Mouse (Mus musculus): ENCODE data around the gene Irx4. TPM values are rescaled to one million over a fixed set of nuclear protein-coding genes. Genes with fewer than 3 reads are reported as not detected.
A peak's percentile ranks its signal among the peaks of the same experiment; 100 is the strongest.

Irx4 gene
- polyA plus RNA-seq, 2 experiments: 7.4 to 8.9 TPM

GRCm38 (mm10) chr13:73246961-73247360 is 13.3 kb upstream of the Irx4 start:
- WGBS: 92% methylated on average over 4 of the region's 4 CpGs
- TF ChIP-seq POLR2A (IDR thresholded peaks at IDR 0.05; ENCODE audit: borderline replicate concordance, extremely low read depth, insufficient read depth, insufficient read length): no peak
- DNase-seq (ENCODE audit: low spot score): no peak

GRCm38 (mm10) chr13:73251222-73251621 is 9.1 kb upstream of the Irx4 start:
- Histone ChIP-seq H3K9me3 (ENCODE audit: control insufficient read depth, low read length) (no peaks in the 10 kb centered on the region), H3K27ac (replicated peaks; ENCODE audit: low read depth, low read length) (no peak overlapping the region), H3K4me2 (replicated peaks; ENCODE audit: low read depth, low read length, severe bottlenecking) (no peak overlapping the region), H3K27me3 (ENCODE audit: control insufficient read depth, insufficient read depth, low read length) (peaks cover 2% of the 10 kb centered on the region; the same call in 1 of the 2 replicates), H3K4me1 (ENCODE audit: control insufficient read depth, insufficient read depth, low read length) (no peaks in the 10 kb centered on the region), H3K9ac (ENCODE audit: low read depth, low read length, severe bottlenecking) (no peak overlapping the region), H3K4me3 (replicated peaks; ENCODE audit: low read length) (no peak overlapping the region), H3K36me3 (ENCODE audit: control insufficient read depth, insufficient read depth, low read length) (no peaks in the 10 kb centered on the region)
- WGBS: 32% methylated on average over 7 of the region's 7 CpGs
- ATAC-seq (ENCODE audit: low FRiP score, low read depth) (no peak), DNase-seq (ENCODE audit: low spot score) (no peak)
- no peak for TF ChIP-seq POLR2A (IDR thresholded peaks at IDR 0.05; ENCODE audit: borderline replicate concordance, extremely low read depth, insufficient read depth, insufficient read length)

More at GRCm38 (mm10) chr13:73246961-73247360, 13.3 kb upstream of the Irx4 start:
- no peaks in the 10 kb centered on the region for H3K36me3 ChIP-seq (ENCODE audit: control insufficient read depth, insufficient read depth, low read length)
- H3K4me2 ChIP-seq (replicated peaks; ENCODE audit: low read depth, low read length, severe bottlenecking): no peak overlapping the region
- H3K27ac ChIP-seq (replicated peaks; ENCODE audit: low read depth, low read length): no peak overlapping the region
- H3K4me1 ChIP-seq (ENCODE audit: control insufficient read depth, insufficient read depth, low read length): no peaks in the 10 kb centered on the region
- H3K4me3 ChIP-seq (replicated peaks; ENCODE audit: low read length): no peak overlapping the region
- H3K9ac ChIP-seq (ENCODE audit: low read depth, low read length, severe bottlenecking): no peak overlapping the region
- H3K9me3 ChIP-seq (ENCODE audit: control insufficient read depth, low read length): peaks cover 7% of the 10 kb centered on the region; the same call in 1 of the 2 replicates
- ATAC-seq (ENCODE audit: low FRiP score, low read depth): no peak
- H3K27me3 ChIP-seq (ENCODE audit: control insufficient read depth, insufficient read depth, low read length): no peaks in the 10 kb centered on the region

- H3K4me2 ChIP-seq (replicated peaks; ENCODE audit: low read depth, low read length, severe bottlenecking): no peak overlapping the region
- WGBS: 53% methylated on average over 5 of the region's 5 CpGs
- H3K9ac ChIP-seq (ENCODE audit: low read depth, low read length, severe bottlenecking): no peak overlapping the region
- no peaks in the 10 kb centered on the region for H3K36me3 ChIP-seq (ENCODE audit: control insufficient read depth, insufficient read depth, low read length)
- no peaks in the 10 kb centered on the region for H3K9me3 ChIP-seq (ENCODE audit: control insufficient read depth, low read length)
- H3K4me1 ChIP-seq (ENCODE audit: control insufficient read depth, insufficient read depth, low read length): no peaks in the 10 kb centered on the region
- ATAC-seq (ENCODE audit: low FRiP score, low read depth) (no peak), DNase-seq (ENCODE audit: low spot score) (no peak)
- H3K27ac ChIP-seq (replicated peaks; ENCODE audit: low read depth, low read length): no peak overlapping the region
- no peak overlapping the region for H3K4me3 ChIP-seq (replicated peaks; ENCODE audit: low read length)
- H3K27me3 ChIP-seq (ENCODE audit: control insufficient read depth, insufficient read depth, low read length): peaks cover 3% of the 10 kb centered on the region; the same call in 1 of the 2 replicates
- no peak for TF ChIP-seq POLR2A (IDR thresholded peaks at IDR 0.05; ENCODE audit: borderline replicate concordance, extremely low read depth, insufficient read depth, insufficient read length)
These were observed 8.3 kb upstream of the Irx4 start for GRCm38 (mm10) chr13:73252022-73252421.

- no peak overlapping the region for H3K4me2 ChIP-seq (replicated peaks; ENCODE audit: low read depth, low read length, severe bottlenecking)
- 55% methylated on average over 4 of the region's 4 CpGs for WGBS
- H3K27ac ChIP-seq (replicated peaks; ENCODE audit: low read depth, low read length): no peak overlapping the region
- no peak overlapping the region for H3K9ac ChIP-seq (ENCODE audit: low read depth, low read length, severe bottlenecking)
- peaks cover 5% of the 10 kb centered on the region; the same call in 1 of the 2 replicates for H3K4me1 ChIP-seq (ENCODE audit: control insufficient read depth, insufficient read depth, low read length)
- H3K27me3 ChIP-seq (ENCODE audit: control insufficient read depth, insufficient read depth, low read length): peaks cover 65% of the 10 kb centered on the region
- no peak overlapping the region for H3K4me3 ChIP-seq (replicated peaks; ENCODE audit: low read length)
- no peaks in the 10 kb centered on the region for H3K9me3 ChIP-seq (ENCODE audit: control insufficient read depth, low read length)
- TF ChIP-seq POLR2A (IDR thresholded peaks at IDR 0.05; ENCODE audit: borderline replicate concordance, extremely low read depth, insufficient read depth, insufficient read length): no peak
- DNase-seq (ENCODE audit: low spot score) (no peak), ATAC-seq (ENCODE audit: low FRiP score, low read depth) (no peak)
- H3K36me3 ChIP-seq (ENCODE audit: control insufficient read depth, insufficient read depth, low read length): no peaks in the 10 kb centered on the region
These were observed 1.9 kb upstream of the Irx4 start for GRCm38 (mm10) chr13:73258415-73258814.

GRCm38 (mm10) chr13:73259577-73260353 is 514 bp upstream of the Irx4 start:
- ATAC-seq (ENCODE audit: low FRiP score, low read depth): no peak
- Histone ChIP-seq H3K9me3 (ENCODE audit: control insufficient read depth, low read length) (no peaks in the 10 kb centered on the region), H3K27ac (replicated peaks; ENCODE audit: low read depth, low read length) (no peak overlapping the region), H3K4me3 (replicated peaks; ENCODE audit: low read length) (peak overlapping the region; percentile 44), H3K36me3 (ENCODE audit: control insufficient read depth, insufficient read depth, low read length) (no peaks in the 10 kb centered on the region), H3K4me2 (replicated peaks; ENCODE audit: low read depth, low read length, severe bottlenecking) (peak overlapping the region; percentile 89), H3K27me3 (ENCODE audit: control insufficient read depth, insufficient read depth, low read length) (peaks cover 79% of the 10 kb centered on the region), H3K4me1 (ENCODE audit: control insufficient read depth, insufficient read depth, low read length) (peaks cover 5% of the 10 kb centered on the region; the same call in 1 of the 2 replicates), H3K9ac (ENCODE audit: low read depth, low read length, severe bottlenecking) (peak overlapping the region; percentile 49)
- no peak for TF ChIP-seq POLR2A (IDR thresholded peaks at IDR 0.05; ENCODE audit: borderline replicate concordance, extremely low read depth, insufficient read depth, insufficient read length)
- 18% methylated on average over 10 of the region's 10 CpGs for WGBS
- DNase-seq (ENCODE audit: low spot score): no peak
